Mouse (Mus musculus) C2C12 (cell line): ENCODE data around the gene Wiz. TPM values are rescaled to one million over a fixed set of nuclear protein-coding genes. Genes with fewer than 3 reads are reported as not detected.

Source experiments
- H3K27me3 ChIP-seq: one replicate; pipeline ENCODE4 v1.6.1; 2011; ENCODE audit not compliant: control insufficient read depth, insufficient read depth, insufficient read length
- H3K36me3 ChIP-seq: one replicate; pipeline ENCODE4 v1.6.1; 2011; ENCODE audit not compliant: control insufficient read depth, insufficient read depth
- H3K4me3 ChIP-seq: one replicate; pipeline ENCODE4 v1.5.1; 2011; ENCODE audit warnings: mild to moderate bottlenecking, control low read depth; ENCODE audit not compliant: poor library complexity, insufficient read depth, severe bottlenecking
- H3K79me2 ChIP-seq: one replicate; pipeline ENCODE4 v1.6.1; 2011; ENCODE audit not compliant: control insufficient read depth, insufficient read depth
- H3K79me3 ChIP-seq: one replicate; pipeline ENCODE4 v1.6.1; 2011; ENCODE audit warnings: low read depth, control low read depth
- H3ac ChIP-seq: one replicate; pipeline ENCODE3; 2011; ENCODE audit warnings: low read depth; ENCODE audit not compliant: control insufficient read depth, insufficient read length
- CEBPB ChIP-seq: IDR thresholded peaks from one replicate; pipeline ENCODE4 v1.6.1; 2011; ENCODE audit warnings: low read depth, mild to moderate bottlenecking, control low read depth, moderate library complexity
- CTCF ChIP-seq: IDR thresholded peaks from one replicate; pipeline ENCODE4 v1.5.1; 2011; ENCODE audit not compliant: control insufficient read depth, insufficient read depth, insufficient read length
- FOSL1 ChIP-seq: IDR thresholded peaks from one replicate; pipeline ENCODE4 v1.8.0; 2011; ENCODE audit warnings: mild to moderate bottlenecking, low read length; ENCODE audit not compliant: poor library complexity, insufficient read depth, severe bottlenecking
- MAX ChIP-seq: IDR thresholded peaks from one replicate; pipeline ENCODE4 v1.6.1; 2011; ENCODE audit warnings: mild to moderate bottlenecking, control low read depth
- MYOD1 ChIP-seq: IDR thresholded peaks from one replicate; pipeline ENCODE4 v1.6.1; 2011; ENCODE audit warnings: low read depth; ENCODE audit not compliant: control insufficient read depth, insufficient read length
- MYOG ChIP-seq: IDR thresholded peaks from one replicate; pipeline ENCODE4 v1.6.1; 2011; ENCODE audit not compliant: control insufficient read depth, insufficient read length; ENCODE audit errors: extremely low read depth
- USF1 ChIP-seq: IDR thresholded peaks from one replicate; pipeline ENCODE4 v1.6.1; 2011; ENCODE audit warnings: low read depth, mild to moderate bottlenecking, control low read depth, moderate library complexity
- polyA plus RNA-seq: library from polyadenylated mRNA; unstranded; fragments of >200 nt; fragmentation: generic; extraction: Trizol; gene quantifications from one replicate; pipeline ENCODE4 v1.2.1, GENCODE M21; 2012; ENCODE audit warnings: missing spikeins

Gene Wiz
- polyA plus RNA-seq, 1 experiment, result 23.0 TPM

GRCm38 (mm10) chr17:32424034-32424433 is 34.8 kb upstream of the Wiz start, which contains the start of gene Pglyrp2:
TSS of gene Pglyrp2 (minus strand) at chr17:32424167.
- H3K4me3 ChIP-seq, result no peak within 1 kb of the TSS
- H3K36me3 ChIP-seq, result no peaks in the 10 kb centered on the region
- peaks cover 8% of the 10 kb centered on the region for H3K27me3 ChIP-seq
- no peak within 1 kb of the TSS for H3ac ChIP-seq
- no peaks in the 10 kb centered on the region for H3K79me3 ChIP-seq
- TF ChIP-seq MAX (no peak), FOSL1 (no peak), MYOG (no peak), CEBPB (no peak), MYOD1 (no peak), USF1 (no peak), CTCF (no peak)
- no peaks in the 10 kb centered on the region for H3K79me2 ChIP-seq

GRCm38 (mm10) chr17:32420781-32421180 is 31.5 kb upstream of the Wiz start:
- no peaks in the 10 kb centered on the region for H3K79me2 ChIP-seq
- H3K27me3 ChIP-seq, result peaks cover 8% of the 10 kb centered on the region
- no peaks in the 10 kb centered on the region for H3K79me3 ChIP-seq
- H3K4me3 ChIP-seq, result no peak overlapping the region
- TF ChIP-seq USF1 (no peak), CEBPB (no peak), MYOG (no peak), CTCF (no peak), FOSL1 (no peak)
- no peaks in the 10 kb centered on the region for H3K36me3 ChIP-seq
- no peak overlapping the region for H3ac ChIP-seq

GRCm38 (mm10) chr17:32419989-32420388 is 30.8 kb upstream of the Wiz start:
- no peaks in the 10 kb centered on the region for H3K36me3 ChIP-seq

GRCm38 (mm10) chr17:32416771-32417170 is 27.5 kb upstream of the Wiz start:
- Histone ChIP-seq H3K79me2 (no peaks in the 10 kb centered on the region), H3K27me3 (peaks cover 25% of the 10 kb centered on the region), H3K4me3 (no peak overlapping the region), H3K79me3 (no peaks in the 10 kb centered on the region), H3ac (no peak overlapping the region), H3K36me3 (no peaks in the 10 kb centered on the region)
- no peak for TF ChIP-seq USF1
- no peak for TF ChIP-seq MAX
- TF ChIP-seq MYOG, result no peak
- no peak for TF ChIP-seq CTCF
- TF ChIP-seq CEBPB, result no peak
- TF ChIP-seq MYOD1, result no peak
- TF ChIP-seq FOSL1, result no peak

More at GRCm38 (mm10) chr17:32419989-32420388, 30.8 kb upstream of the Wiz start:
- Histone ChIP-seq H3ac (no peak overlapping the region), H3K79me2 (no peaks in the 10 kb centered on the region), H3K27me3 (peaks cover 14% of the 10 kb centered on the region), H3K4me3 (no peak overlapping the region), H3K79me3 (no peaks in the 10 kb centered on the region)
- TF ChIP-seq USF1 (no peak), MYOG (no peak), MYOD1 (no peak), MAX (no peak)

GRCm38 (mm10) chr17:32415417-32416020 is 26.3 kb upstream of the Wiz start:
- Histone ChIP-seq H3K4me3 (no peak overlapping the region), H3K79me3 (no peaks in the 10 kb centered on the region), H3K27me3 (peaks cover 25% of the 10 kb centered on the region), H3K79me2 (no peaks in the 10 kb centered on the region), H3ac (no peak overlapping the region), H3K36me3 (no peaks in the 10 kb centered on the region)
- TF ChIP-seq MYOG, result no peak
- TF ChIP-seq CTCF, result no peak
- TF ChIP-seq USF1, result no peak
- TF ChIP-seq MYOD1, result no peak
- no peak for TF ChIP-seq CEBPB
- TF ChIP-seq FOSL1, result no peak
- TF ChIP-seq MAX, result no peak

GRCm38 (mm10) chr17:32411898-32412297 is 22.7 kb upstream of the Wiz start:
- Histone ChIP-seq H3K79me3 (no peaks in the 10 kb centered on the region), H3K79me2 (no peaks in the 10 kb centered on the region), H3K27me3 (peaks cover 25% of the 10 kb centered on the region), H3K36me3 (no peaks in the 10 kb centered on the region), H3K4me3 (no peak overlapping the region), H3ac (no peak overlapping the region)
- TF ChIP-seq CEBPB (no peak), MYOG (no peak), MAX (no peak)
